Mouse (Mus musculus): Measurements from ENCODE around the gene Zfp740. TPM values are rescaled to one million over a fixed set of nuclear protein-coding genes. Genes with fewer than 3 reads are reported as not detected.

The Zfp740 gene
- total RNA-seq (2023): 111 to 141 TPM (median 130 TPM) in 4 replicates

DNA sequence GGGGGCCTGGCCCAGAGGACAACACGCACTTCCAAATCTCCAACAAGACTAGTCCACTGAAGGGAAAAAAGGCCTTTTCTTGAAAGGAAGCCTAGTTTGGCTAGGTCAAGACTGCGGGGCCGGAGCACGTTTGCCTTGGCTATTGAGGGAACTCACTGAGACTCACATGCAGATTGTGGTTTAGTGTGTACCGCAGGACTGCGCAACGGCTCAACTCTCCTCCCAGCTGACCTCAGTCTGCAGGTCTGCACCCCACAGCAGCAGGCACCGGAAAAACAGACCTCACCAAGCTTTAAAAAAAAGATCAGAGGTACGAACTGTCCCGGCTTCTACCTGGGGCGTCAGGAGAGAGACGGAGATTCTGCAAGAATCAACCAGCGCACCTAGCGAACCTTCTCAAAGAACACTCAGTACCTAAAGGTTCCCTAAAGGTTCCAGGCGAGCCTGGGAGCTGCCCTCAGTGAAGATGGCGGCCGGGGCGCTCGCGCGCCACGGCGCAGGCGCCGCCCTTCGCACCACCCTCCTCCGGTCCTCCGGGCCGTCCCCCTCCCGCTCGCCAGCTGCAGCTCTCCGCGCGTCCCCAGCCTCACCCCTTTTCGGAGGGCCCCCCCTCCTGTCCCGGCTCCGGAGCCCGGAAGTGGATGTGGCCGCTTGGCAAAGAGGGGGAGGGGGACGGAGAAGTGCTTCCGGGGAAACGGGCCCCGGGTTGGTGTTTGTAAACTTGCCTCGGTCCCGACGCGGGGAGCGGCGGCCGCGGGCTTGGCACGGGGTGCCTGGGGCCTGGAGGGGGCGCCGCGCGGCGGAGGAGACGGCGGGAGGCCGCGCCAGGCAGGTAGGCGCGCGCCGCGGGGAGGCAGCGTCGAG, at the start of gene Zfp740:
Gene Zfp740, plus strand, starts transcription at position 279 of the 864 bp plus-strand sequence.

DNA sequence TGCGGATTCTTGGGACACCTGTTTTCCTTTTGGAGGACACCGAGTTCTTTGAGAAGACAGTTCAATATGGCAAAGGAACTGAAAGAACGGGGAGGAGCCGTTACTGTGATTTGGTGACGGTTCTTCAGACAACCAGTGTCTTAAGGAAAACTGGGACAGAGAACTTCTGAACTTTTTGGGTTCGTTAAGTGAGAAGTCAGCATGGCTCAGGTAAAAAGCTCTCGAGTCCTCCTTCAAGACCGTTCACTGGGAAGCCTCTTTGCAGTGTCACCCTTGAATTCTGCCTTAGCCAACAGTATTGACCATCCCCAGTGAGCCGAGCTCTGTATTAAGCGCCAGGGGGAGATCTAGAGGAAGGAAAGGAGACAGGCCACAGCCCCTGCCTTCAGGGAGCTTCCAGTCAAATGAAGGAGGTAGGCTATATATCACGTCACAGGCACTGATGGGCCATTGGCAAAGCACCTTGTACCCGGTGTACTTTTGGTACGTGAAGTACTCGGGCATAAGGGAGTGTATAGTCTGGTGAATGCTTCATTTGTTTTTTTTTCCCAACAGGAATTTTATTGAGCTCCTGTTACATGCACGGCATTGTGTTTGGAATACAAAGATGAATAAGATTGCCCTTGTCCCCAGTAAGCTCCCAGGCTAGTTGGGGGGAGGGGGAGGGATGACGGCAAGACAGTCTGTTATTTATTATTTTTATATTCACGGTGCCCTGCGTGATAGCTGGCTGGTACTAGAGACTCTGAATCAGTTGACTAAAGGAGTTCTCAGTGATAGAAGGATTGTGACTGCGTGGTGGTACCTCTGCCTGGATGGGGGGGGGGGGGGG, 1.8 kb downstream of the Zfp740 start, which contains the start of gene Csad:
Gene Csad, minus strand, starts transcription at position 51 of the 832 bp plus-strand sequence.

DNA sequence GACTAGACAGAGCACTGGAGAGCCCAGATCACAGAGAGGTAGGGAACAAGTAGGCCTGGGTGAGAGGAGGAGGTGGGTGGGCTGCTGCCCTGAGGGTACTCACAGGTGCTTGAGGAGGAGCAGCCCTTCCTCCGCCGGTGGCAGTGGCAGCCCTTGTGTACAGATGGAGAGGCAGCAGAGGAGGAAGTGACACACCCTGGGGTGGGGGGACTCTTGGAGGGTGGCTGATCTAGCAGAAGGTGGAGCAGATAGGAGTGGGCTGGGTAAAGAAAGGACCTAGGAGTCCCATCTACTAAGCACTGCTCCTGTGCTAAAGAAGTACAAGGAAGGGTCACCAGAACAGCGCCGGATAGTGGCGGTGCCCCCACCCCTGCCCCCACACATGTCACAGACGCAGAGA, 28.7 kb downstream of the Zfp740 start, which contains the start of gene Itgb7:
Gene Itgb7, minus strand, starts transcription at position 197 of the 400 bp plus-strand sequence.

DNA sequence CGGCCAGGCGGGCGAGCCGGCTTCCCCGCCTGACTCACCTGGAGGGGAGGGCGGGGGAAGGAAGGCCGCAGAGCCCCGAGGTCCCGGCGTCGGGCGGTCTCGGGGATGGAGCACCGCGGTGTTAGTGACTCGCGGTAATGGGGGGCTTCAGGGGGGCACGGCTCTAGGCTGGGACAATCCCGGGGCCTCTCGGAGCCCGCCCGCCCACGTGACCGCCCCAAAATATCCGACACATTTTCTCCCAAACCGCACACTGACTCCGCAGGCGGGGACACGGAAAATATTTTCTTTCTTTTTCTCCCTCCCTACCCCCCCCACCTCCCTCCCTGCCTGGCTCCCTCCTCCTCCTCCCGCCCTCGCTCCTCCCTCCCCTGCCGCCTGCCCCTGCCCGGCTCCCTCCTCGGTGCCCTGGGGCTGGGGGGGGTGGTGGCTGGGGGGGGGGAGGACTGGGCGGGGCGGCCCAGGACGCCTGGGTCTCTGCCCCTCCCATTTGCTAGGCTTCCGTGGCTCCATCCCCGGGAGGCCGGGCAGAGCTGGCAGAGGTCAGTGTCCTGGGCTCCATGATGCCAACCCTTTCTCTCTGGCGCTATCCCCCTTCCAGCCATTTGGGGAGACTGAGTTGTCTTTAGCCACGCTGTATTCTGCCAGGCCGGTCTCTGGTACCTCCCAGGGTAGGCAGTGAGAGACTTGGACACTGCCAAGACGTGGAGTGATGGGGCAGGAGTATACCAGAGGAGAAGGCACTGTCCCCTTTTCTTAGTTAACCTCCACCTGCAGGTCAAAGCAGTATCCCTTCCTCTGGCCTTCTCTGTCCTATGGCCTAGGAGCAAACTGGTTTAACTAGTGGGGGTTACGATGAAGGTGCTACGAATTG, 54.4 kb downstream of the Zfp740 start, which contains the start of gene Rarg:
Gene Rarg, minus strand, starts transcription at position 316 of the 874 bp plus-strand sequence.

Other genes with a start within 250 kb of the Zfp740 start
- not detected in 4 replicates for gene Krt78, start 249.0 kb upstream of the Zfp740 start, total RNA-seq (2023)
- gene Krt8, start 198.8 kb upstream of the Zfp740 start, total RNA-seq (2023): not detected in 4 replicates
- not detected in 4 replicates for gene Krt18, start 175.1 kb upstream of the Zfp740 start, total RNA-seq (2023)
- 227 to 240 TPM (median 233 TPM) in 4 replicates for gene Eif4b, start 129.5 kb upstream of the Zfp740 start, total RNA-seq (2023)
- gene Tns2, start 102.8 kb upstream of the Zfp740 start, total RNA-seq (2023): 0.18 to 4.5 TPM (median 0.52 TPM) in 4 replicates
- 36.3 to 41.8 TPM (median 36.9 TPM) in 4 replicates for gene Spryd3, start 67.0 kb upstream of the Zfp740 start, total RNA-seq (2023)
- 0.55 to 1.1 TPM in 2 of 4 replicates, not detected in the others for gene Igfbp6, start 58.9 kb upstream of the Zfp740 start, total RNA-seq (2023)
- 0.33 to 0.91 TPM (median 0.70 TPM) in 3 of 4 replicates, not detected in the other for gene Soat2, start 52.7 kb upstream of the Zfp740 start, total RNA-seq (2023)
- 24.6 to 31.1 TPM (median 29.0 TPM) in 4 replicates for gene Csad, start 1.5 kb downstream of the Zfp740 start, total RNA-seq (2023)
- gene Itgb7, start 28.7 kb downstream of the Zfp740 start, total RNA-seq (2023): 187 to 202 TPM (median 190 TPM) in 4 replicates
- 0.33 to 1.3 TPM (median 0.66 TPM) in 4 replicates for gene Rarg, start 54.3 kb downstream of the Zfp740 start, total RNA-seq (2023)
- gene Gm9918, start 67.3 kb downstream of the Zfp740 start, total RNA-seq (2023): not detected in 4 replicates
- 29.1 to 33.1 TPM (median 29.8 TPM) in 4 replicates for gene Mfsd5, start 76.2 kb downstream of the Zfp740 start, total RNA-seq (2023)
- 1.0 to 2.1 TPM (median 1.1 TPM) in 4 replicates for gene Espl1, start 93.0 kb downstream of the Zfp740 start, total RNA-seq (2023)
- 474 to 522 TPM (median 515 TPM) in 4 replicates for gene Pfdn5, start 122.9 kb downstream of the Zfp740 start, total RNA-seq (2023)
- 49.2 to 62.4 TPM (median 52.1 TPM) in 4 replicates for gene Myg1, start 128.5 kb downstream of the Zfp740 start, total RNA-seq (2023)
- 55.2 to 70.8 TPM (median 65.9 TPM) in 4 replicates for gene Aaas, start 147.5 kb downstream of the Zfp740 start, total RNA-seq (2023)
- gene Sp7, start 163.9 kb downstream of the Zfp740 start, total RNA-seq (2023): not detected in 4 replicates
- 173 to 210 TPM (median 184 TPM) in 4 replicates for gene Sp1, start 202.9 kb downstream of the Zfp740 start, total RNA-seq (2023)
- gene Amhr2, start 242.1 kb downstream of the Zfp740 start, total RNA-seq (2023): 0.46 to 8.5 TPM (median 0.73 TPM) in 4 replicates